ENCODE assay signal across 10 mouse cellular contexts in the genomic region with DNA sequence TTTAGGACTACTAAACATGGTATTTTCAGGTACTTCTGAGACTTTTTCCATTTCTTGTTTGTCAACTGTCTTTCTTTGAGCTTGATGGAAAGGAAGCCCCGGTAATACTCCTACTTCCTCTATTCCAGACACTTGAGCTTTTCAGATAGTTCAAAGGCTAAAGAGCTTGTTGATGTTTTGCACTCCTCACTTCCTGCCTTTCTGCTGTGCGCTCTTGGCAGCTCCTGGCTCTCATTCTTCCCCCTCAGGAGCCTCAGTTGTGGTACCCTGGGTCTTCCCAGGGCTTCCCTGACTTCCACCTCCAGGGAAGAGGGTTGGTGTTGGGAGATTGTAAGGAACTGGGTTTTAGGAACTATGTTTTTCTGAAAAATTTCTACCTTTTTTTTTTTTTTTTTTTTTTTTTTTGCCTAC. TPM values are rescaled to one million over a fixed set of nuclear protein-coding genes. Genes with fewer than 3 reads are reported as not detected.
DNase-seq lines count a peak whose midpoint lies in the region; ATAC-seq and TF ChIP-seq lines count a peak whose summit lies in the region.
"Had no signal": no experiment of that assay in that cellular context is flagged by ENCODE, and none has a peak within 500 bp of the region (broad histone marks: within the 10 kb centered on the region; RNA-seq: fewer than 3 reads in every experiment).

No protein-coding gene starts in this region.

- H3K9me3 ChIP-seq in lung, embryonic 14.5 days (ENCODE audit: low read depth, low read length): no peaks in the 10 kb centered on the region
- no peaks in the 10 kb centered on the region for H3K9me3 ChIP-seq in hindbrain, embryonic 16.5 days (ENCODE audit: control insufficient read depth, low read length)
- H3K9me3 ChIP-seq in forebrain, embryonic 10.5 days: no peaks in the 10 kb centered on the region
- H3K9me3 ChIP-seq: forebrain, embryonic 15.5 days; midbrain, embryonic 15.5 days had no signal

- no peaks in the 10 kb centered on the region for H3K36me3 ChIP-seq in lung, embryonic 14.5 days (ENCODE audit: insufficient read depth)
- H3K36me3 ChIP-seq in splenic B cell, adult 2 months (ENCODE audit: control insufficient read depth, insufficient read depth, low read length, poor library complexity, severe bottlenecking): no peaks in the 10 kb centered on the region
- H3K36me3 ChIP-seq in hindbrain, embryonic 16.5 days (ENCODE audit: control insufficient read depth, insufficient read depth, low read length): no peaks in the 10 kb centered on the region
- no peaks in the 10 kb centered on the region; the same call in none of the 2 replicates for H3K36me3 ChIP-seq in forebrain, embryonic 10.5 days (replicated peaks)
- H3K36me3 ChIP-seq: forebrain, embryonic 15.5 days; midbrain, embryonic 15.5 days had no signal

- intact Hi-C loops in gastrocnemius, adult 2 months (cut with DNase I): no loop called here

- H3K4me1 ChIP-seq in lung, embryonic 14.5 days (ENCODE audit: insufficient read depth): peaks cover 24% of the 10 kb centered on the region
- H3K4me1 ChIP-seq in hindbrain, embryonic 16.5 days (ENCODE audit: control insufficient read depth, insufficient read depth, low read depth, low read length): peaks cover 28% of the 10 kb centered on the region
- H3K4me1 ChIP-seq in forebrain, embryonic 10.5 days: peaks cover 74% of the 10 kb centered on the region

- H3K27me3 ChIP-seq in lung, embryonic 14.5 days (ENCODE audit: insufficient read depth, low read length): no peaks in the 10 kb centered on the region; the same call in 1 of the 2 replicates
- no peaks in the 10 kb centered on the region for H3K27me3 ChIP-seq in splenic B cell, adult 2 months (ENCODE audit: control insufficient read depth, insufficient read depth, low read length, poor library complexity, severe bottlenecking)
- H3K27me3 ChIP-seq in hindbrain, embryonic 16.5 days (replicated peaks; ENCODE audit: control insufficient read depth, insufficient read depth, low read length): no peaks in the 10 kb centered on the region
- H3K27me3 ChIP-seq in forebrain, embryonic 10.5 days (ENCODE audit: poor library complexity, severe bottlenecking): no peaks in the 10 kb centered on the region
- H3K27me3 ChIP-seq: forebrain, embryonic 15.5 days; midbrain, embryonic 15.5 days had no signal

- no peak for ATAC-seq in lung, embryonic 14.5 days (ENCODE audit: insufficient read depth)
- ATAC-seq in hindbrain, embryonic 16.5 days: no peak
- ATAC-seq: forebrain, embryonic 15.5 days; midbrain, embryonic 15.5 days had no signal

- no peak overlapping the region for H3K4me3 ChIP-seq in gastrocnemius, adult 2 months
- H3K4me3 ChIP-seq in lung, embryonic 14.5 days (ENCODE audit: low read depth, low read length): no peak overlapping the region
- H3K4me3 ChIP-seq in hindbrain, embryonic 16.5 days (ENCODE audit: low read length): no peak overlapping the region
- no peak overlapping the region for H3K4me3 ChIP-seq in forebrain, embryonic 10.5 days
- H3K4me3 ChIP-seq: forebrain, embryonic 15.5 days; midbrain, embryonic 15.5 days had no signal

- H3K27ac ChIP-seq in gastrocnemius, adult 2 months: peak overlapping the region; percentile 4; the same call in 1 of the 2 replicates
- H3K27ac ChIP-seq in lung, embryonic 14.5 days (ENCODE audit: low read depth): no peak overlapping the region
- H3K27ac ChIP-seq in hindbrain, embryonic 16.5 days (ENCODE audit: low read depth, low read length): no peak overlapping the region
- H3K27ac ChIP-seq in forebrain, embryonic 10.5 days: no peak overlapping the region
- H3K27ac ChIP-seq: midbrain, embryonic 15.5 days had no signal

- H3K4me2 ChIP-seq in lung, embryonic 14.5 days: no peak overlapping the region
- H3K4me2 ChIP-seq in hindbrain, embryonic 16.5 days (ENCODE audit: low read length): no peak overlapping the region
- H3K4me2 ChIP-seq: forebrain, embryonic 15.5 days; midbrain, embryonic 15.5 days had no signal

- no peak overlapping the region for H3K9ac ChIP-seq in lung, embryonic 14.5 days
- no peak overlapping the region for H3K9ac ChIP-seq in hindbrain, embryonic 16.5 days (ENCODE audit: low read depth, low read length)
- H3K9ac ChIP-seq: forebrain, embryonic 15.5 days; midbrain, embryonic 15.5 days had no signal

- 28% methylated on average over 2 of the region's 2 CpGs for WGBS in lung, embryonic 14.5 days
- 70% methylated on average over 2 of the region's 2 CpGs for WGBS in hindbrain, embryonic 16.5 days
- WGBS in forebrain, embryonic 10.5 days: 52% methylated on average over 2 of the region's 2 CpGs

- no peak for DNase-seq in gastrocnemius, adult 2 months
- no peak for DNase-seq in gastrocnemius, postnatal 4 days (ENCODE audit: low spot score in 2 of 2)
- DNase-seq in lung, embryonic 14.5 days: peak; percentile 52
- DNase-seq in lung, adult 18-20 months: no peak
- DNase-seq in ZHBTc4 (ENCODE audit: low read depth, low spot score): peak; percentile 29
- DNase-seq in splenic B cell, adult 2 months (ENCODE audit: low read depth, low spot score): peak; percentile 60
- no peak for DNase-seq in forebrain, embryonic 10.5 days (ENCODE audit: extremely low spot score, low spot score)

- TF ChIP-seq CTCF in gastrocnemius, adult 2 months (IDR thresholded peaks at IDR 0.05): no peak
- TF ChIP-seq CTCF in lung, embryonic 14.5 days (IDR thresholded peaks at IDR 0.05; ENCODE audit: low read depth): no peak

RNA-seq across cellular contexts. Expression of a gene that starts 54.1 kb away (rescaled TPM):
- 10 to 100 TPM; 21.5 to 28.3 TPM for total RNA-seq in gastrocnemius, adult 2 months (2021)
- 10 to 100 TPM; 38.6 to 42.3 TPM for total RNA-seq in gastrocnemius, postnatal 4 days (2021)
- 11.9 and 14.1 TPM in 2 replicates for polyA plus RNA-seq in lung, embryonic 14.5 days (2014; fragmentation: Nextera tagmentation; extraction: Ambion mirVana)
- 11.5 and 12.4 TPM in 2 replicates for polyA plus RNA-seq in hindbrain, embryonic 16.5 days (2015; fragmentation: Nextera tagmentation; extraction: Ambion mirVana)
- polyA plus RNA-seq in forebrain, embryonic 10.5 days (2016; fragmentation: Nextera tagmentation; extraction: Ambion mirVana): 10.5 and 11.2 TPM in 2 replicates

Comparison
In these comparisons a context has a peak if more than half of its experiments do, and no peak if none do; other contexts are left out.
1. DNase-seq: peak in lung, embryonic 14.5 days (single experiment), ZHBTc4 (single experiment) and splenic B cell, adult 2 months (single experiment); none in gastrocnemius, adult 2 months (single experiment), gastrocnemius, postnatal 4 days (0 of 2), lung, adult 18-20 months (0 of 2) and forebrain, embryonic 10.5 days (single experiment).